Mouse (Mus musculus) kidney, postnatal 0 days (tissue): Measurements from ENCODE around the gene Pnpla6. TPM values are rescaled to one million over a fixed set of nuclear protein-coding genes. Genes with fewer than 3 reads are reported as not detected.

Source experiments
- ATAC-seq: fragments of 200-750 bp; cut with Nextera tagmentation; replicated peaks from 2 replicates; pipeline ENCODE4 v1.8.0; 2017; ENCODE audit warnings: low read depth, moderate number of reproducible peaks, moderate TSS enrichment, moderate library complexity; ENCODE audit not compliant: low FRiP score
- DNase-seq: peaks from one replicate; pipeline ENCODE4 v3.0.0-alpha.2; 2016; ENCODE audit warnings: low spot score
- H3K27ac ChIP-seq: fragments of 300-500 bp; sonication (generic); 2 replicates; pipeline ENCODE4 v1.5.1; 2014; ENCODE audit warnings: mild to moderate bottlenecking
- H3K27me3 ChIP-seq: fragments of 300-500 bp; sonication (generic); 2 replicates; pipeline ENCODE4 v1.6.1; 2014; ENCODE audit warnings: low read length, mixed read lengths; ENCODE audit not compliant: insufficient read depth
- H3K36me3 ChIP-seq: fragments of 300-500 bp; sonication (generic); 2 replicates; pipeline ENCODE4 v1.6.1; 2014; ENCODE audit warnings: low read length, mixed read lengths; ENCODE audit not compliant: insufficient read depth
- H3K4me1 ChIP-seq: fragments of 300-500 bp; sonication (generic); replicated peaks from 2 replicates; pipeline ENCODE4 v1.6.1; 2014; ENCODE audit warnings: antibody characterized with exemption, low read length, mixed read lengths; ENCODE audit not compliant: insufficient read depth
- H3K4me2 ChIP-seq: fragments of 300-500 bp; sonication (generic); 2 replicates; pipeline ENCODE4 v1.6.1; 2014; ENCODE audit warnings: mild to moderate bottlenecking, low read length, moderate library complexity, mixed read lengths
- H3K4me3 ChIP-seq: fragments of 300-500 bp; sonication (generic); replicated peaks from 2 replicates; pipeline ENCODE4 v1.5.1; 2014; ENCODE audit warnings: low read depth, low read length
- H3K9ac ChIP-seq: fragments of 300-500 bp; sonication (generic); 2 replicates; pipeline ENCODE4 v1.6.1; 2014; ENCODE audit warnings: low read depth, low read length
- H3K9me3 ChIP-seq: fragments of 300-500 bp; sonication (generic); replicated peaks from 2 replicates; pipeline ENCODE4 v1.6.1; 2016; ENCODE audit warnings: low read length, inconsistent platforms, mixed read lengths
- CTCF ChIP-seq: IDR thresholded peaks from 2 replicates; pipeline ENCODE4 v1.5.1; 2016; ENCODE audit warnings: antibody characterized with exemption, low read depth, mild to moderate bottlenecking, moderate library complexity
- WGBS: fragments of 180-500 bp; shearing (Covaris S2); extraction: QIAGEN DNeasy Blood & Tissue Kit; methylation state at CpG from one replicate; pipeline ENCODE4 v1.1.7; 2014; 5-methylcytosine and 5-hydroxymethylcytosine counted together
- polyA plus RNA-seq: library from polyadenylated mRNA; unstranded; fragments of >200 nt; fragmentation: Nextera tagmentation; extraction: Ambion mirVana; gene quantifications from 2 replicates; pipeline ENCODE4 v1.2.1, GENCODE M21; 2015

Gene Pnpla6
- polyA plus RNA-seq, 1 experiment from 2014 or later: 24.3 TPM

- Histone ChIP-seq H3K9ac (no peak overlapping the region), H3K4me2 (no peak overlapping the region), H3K9me3 (no peaks in the 10 kb centered on the region), H3K36me3 (peaks cover 35% of the 10 kb centered on the region), H3K4me3 (no peak overlapping the region), H3K27me3 (no peaks in the 10 kb centered on the region), H3K4me1 (no peaks in the 10 kb centered on the region), H3K27ac (no peak overlapping the region)
- no peak for ATAC-seq
- TF ChIP-seq CTCF: no peak
- WGBS: 98% methylated on average over 9 of the region's 9 CpGs
- no peak for DNase-seq
These were observed 21.8 kb downstream of the Pnpla6 start for GRCm38 (mm10) chr8:3536940-3537339.

- WGBS: 80% methylated on average over 26 of the region's 26 CpGs
- ATAC-seq (no peak; the same call in 1 of the 2 replicates), DNase-seq (no peak)
- no peak overlapping the region for H3K4me2 ChIP-seq
- no peak overlapping the region for H3K4me3 ChIP-seq
- peaks cover 32% of the 10 kb centered on the region for H3K36me3 ChIP-seq
- H3K9me3 ChIP-seq: no peaks in the 10 kb centered on the region
- H3K4me1 ChIP-seq: no peaks in the 10 kb centered on the region
- H3K27me3 ChIP-seq: no peaks in the 10 kb centered on the region
- no peak for TF ChIP-seq CTCF
- no peak overlapping the region for H3K27ac ChIP-seq
- H3K9ac ChIP-seq: no peak overlapping the region
These were observed 22.5 kb downstream of the Pnpla6 start for GRCm38 (mm10) chr8:3537666-3538065.

GRCm38 (mm10) chr8:3539146-3539545 is 24.0 kb downstream of the Pnpla6 start:
- Histone ChIP-seq H3K4me1 (no peaks in the 10 kb centered on the region), H3K4me2 (no peak overlapping the region), H3K36me3 (peaks cover 45% of the 10 kb centered on the region), H3K27ac (no peak overlapping the region), H3K9ac (no peak overlapping the region), H3K4me3 (no peak overlapping the region), H3K9me3 (no peaks in the 10 kb centered on the region), H3K27me3 (no peaks in the 10 kb centered on the region)
- ATAC-seq: no peak
- WGBS: 84% methylated on average over 7 of the region's 7 CpGs
- no peak for TF ChIP-seq CTCF
- no peak for DNase-seq

GRCm38 (mm10) chr8:3540076-3540475 is 24.9 kb downstream of the Pnpla6 start:
- DNase-seq: no peak
- Histone ChIP-seq H3K4me3 (no peak overlapping the region), H3K9me3 (no peaks in the 10 kb centered on the region), H3K9ac (no peak overlapping the region), H3K27me3 (no peaks in the 10 kb centered on the region), H3K36me3 (peaks cover 51% of the 10 kb centered on the region), H3K4me1 (no peaks in the 10 kb centered on the region), H3K27ac (no peak overlapping the region), H3K4me2 (no peak overlapping the region)
- WGBS: 85% methylated on average over 4 of the region's 4 CpGs
- no peak for TF ChIP-seq CTCF
- ATAC-seq: no peak

GRCm38 (mm10) chr8:3546511-3546910 is 31.3 kb downstream of the Pnpla6 start:
- TF ChIP-seq CTCF: no peak
- Histone ChIP-seq H3K4me2 (no peak overlapping the region), H3K4me1 (no peaks in the 10 kb centered on the region), H3K27me3 (no peaks in the 10 kb centered on the region), H3K9ac (no peak overlapping the region), H3K4me3 (no peak overlapping the region), H3K27ac (no peak overlapping the region), H3K36me3 (peaks cover 22% of the 10 kb centered on the region), H3K9me3 (no peaks in the 10 kb centered on the region)
- 95% methylated on average over 2 of the region's 2 CpGs for WGBS
- ATAC-seq: no peak
- no peak for DNase-seq

- ATAC-seq (no peak), DNase-seq (no peak)
- no peak overlapping the region for H3K4me2 ChIP-seq
- H3K27ac ChIP-seq: no peak overlapping the region
- no peak overlapping the region for H3K9ac ChIP-seq
- TF ChIP-seq CTCF: no peak
- no peaks in the 10 kb centered on the region for H3K27me3 ChIP-seq
- 86% methylated on average over 1 of the region's 1 CpGs for WGBS
- H3K4me1 ChIP-seq: no peaks in the 10 kb centered on the region
- H3K4me3 ChIP-seq: no peak overlapping the region
- no peaks in the 10 kb centered on the region for H3K36me3 ChIP-seq
- no peaks in the 10 kb centered on the region for H3K9me3 ChIP-seq
These were observed 37.1 kb downstream of the Pnpla6 start for GRCm38 (mm10) chr8:3552240-3552639.

- WGBS: 69% methylated on average over 4 of the region's 4 CpGs
- Histone ChIP-seq H3K27me3 (no peaks in the 10 kb centered on the region), H3K9ac (no peak overlapping the region), H3K4me1 (no peaks in the 10 kb centered on the region), H3K4me2 (no peak overlapping the region), H3K4me3 (no peak overlapping the region), H3K27ac (no peak overlapping the region), H3K9me3 (no peaks in the 10 kb centered on the region), H3K36me3 (no peaks in the 10 kb centered on the region)
- DNase-seq (no peak), ATAC-seq (peak; percentile 89)
- no peak for TF ChIP-seq CTCF
These were observed 40.9 kb downstream of the Pnpla6 start for GRCm38 (mm10) chr8:3556114-3556513.
